Mouse (Mus musculus) stomach, postnatal 0 days (tissue): ENCODE results near the gene Rarres1.

ENCODE experiments used
- CTCF ChIP-seq: IDR thresholded peaks from 2 replicates; pipeline ENCODE4 v1.5.1; 2016; ENCODE audit warnings: antibody characterized with exemption, low read depth, mild to moderate bottlenecking, moderate library complexity
- EP300 ChIP-seq: optimal IDR thresholded peaks from 2 replicates; pipeline ENCODE3; 2016; ENCODE audit warnings: antibody characterized with exemption

DNA sequence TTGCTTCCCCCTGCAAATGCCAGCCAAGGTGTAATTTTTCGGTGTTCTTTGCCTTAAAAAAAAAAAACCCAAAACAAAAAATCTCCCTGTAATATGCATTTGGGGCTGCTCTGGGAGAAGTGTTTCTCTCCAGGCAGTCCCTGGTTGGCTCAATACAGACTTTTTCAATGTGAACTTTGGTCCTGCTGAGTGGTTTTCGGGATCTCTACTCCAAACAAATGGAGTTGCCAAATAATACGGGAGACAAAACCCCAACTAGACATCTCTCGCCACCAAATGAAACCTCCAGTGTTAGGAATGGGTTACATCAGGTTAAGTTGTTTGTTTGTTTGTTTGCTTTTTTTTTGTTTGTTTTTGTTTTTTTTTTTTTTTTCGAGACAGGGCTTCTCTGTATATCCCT is 39.9 kb upstream of the Rarres1 start:
- no peak for TF ChIP-seq CTCF
- TF ChIP-seq EP300 = no peak
